Mouse (Mus musculus) cerebellum, postnatal 10 days (tissue): ENCODE data around the gene Dnah6.

Source experiments
- DNase-seq, 2 experiments: peaks; one replicate each; pipeline ENCODE4 v3.0.0; 2021; ENCODE audit warnings: mixed read lengths in 2 of 2

The Dnah6 gene

DNA sequence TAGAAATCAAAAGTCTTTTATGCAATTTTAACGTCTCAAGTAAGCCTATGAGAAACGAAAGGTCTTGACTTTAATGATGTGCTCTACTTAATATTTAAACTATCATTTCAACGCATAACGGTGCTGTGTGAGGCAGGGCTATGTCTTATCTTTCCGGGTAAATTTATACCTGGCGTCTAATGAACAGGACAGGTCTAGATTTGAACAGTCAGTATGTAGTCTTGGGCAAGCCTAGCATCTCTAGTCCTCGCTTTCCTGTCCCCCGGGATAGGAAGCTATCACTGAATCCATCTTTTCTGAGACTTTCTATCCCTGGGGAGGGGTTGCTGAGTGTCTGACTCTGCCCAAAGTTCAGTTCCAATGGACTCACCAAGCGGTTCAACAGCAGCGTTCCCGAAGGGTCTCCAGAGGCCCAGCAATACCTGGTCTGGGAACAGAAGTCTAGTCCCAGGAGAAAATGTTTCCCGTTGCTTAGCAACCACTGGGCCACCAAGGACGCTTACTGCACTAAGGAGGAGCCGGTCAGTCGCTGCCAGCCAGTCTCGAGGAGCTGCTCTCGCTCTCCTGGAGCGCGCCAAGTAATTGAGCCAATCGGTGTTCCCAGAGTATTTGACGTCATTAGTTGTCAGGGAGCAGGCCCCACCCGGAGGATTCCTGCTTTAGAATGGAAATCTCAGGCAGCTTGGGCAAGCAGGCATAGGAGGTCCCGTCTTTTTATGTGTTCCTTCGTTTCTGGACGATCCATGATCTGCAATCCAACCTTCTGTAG, at the start of gene Dnah6:
Gene Dnah6, minus strand, starts transcription at position 463 of the 769 bp plus-strand sequence.
- DNase-seq: peak; percentile 94 to 95

DNA sequence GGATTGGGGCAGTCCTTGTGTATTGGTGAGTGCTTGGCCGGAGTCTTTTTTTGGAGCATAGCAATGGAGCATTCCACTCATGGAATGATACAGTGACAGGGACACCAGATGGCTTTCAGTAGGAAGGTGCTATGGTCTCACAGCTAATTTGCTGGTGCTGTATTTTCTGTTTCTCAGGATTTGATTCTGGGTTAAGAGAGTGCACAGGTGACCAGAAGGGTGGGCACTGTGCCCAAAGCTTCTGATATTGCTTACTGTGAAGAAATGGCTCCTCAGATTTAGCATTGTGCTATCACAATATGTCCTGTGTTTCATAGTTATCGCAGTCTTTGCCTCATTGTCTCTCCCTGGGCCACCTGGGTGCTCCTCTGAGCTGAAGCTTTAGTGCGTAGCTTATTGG, 47.9 kb upstream of the Dnah6 start:
- peak; percentile 52 to 54 for DNase-seq

DNA sequence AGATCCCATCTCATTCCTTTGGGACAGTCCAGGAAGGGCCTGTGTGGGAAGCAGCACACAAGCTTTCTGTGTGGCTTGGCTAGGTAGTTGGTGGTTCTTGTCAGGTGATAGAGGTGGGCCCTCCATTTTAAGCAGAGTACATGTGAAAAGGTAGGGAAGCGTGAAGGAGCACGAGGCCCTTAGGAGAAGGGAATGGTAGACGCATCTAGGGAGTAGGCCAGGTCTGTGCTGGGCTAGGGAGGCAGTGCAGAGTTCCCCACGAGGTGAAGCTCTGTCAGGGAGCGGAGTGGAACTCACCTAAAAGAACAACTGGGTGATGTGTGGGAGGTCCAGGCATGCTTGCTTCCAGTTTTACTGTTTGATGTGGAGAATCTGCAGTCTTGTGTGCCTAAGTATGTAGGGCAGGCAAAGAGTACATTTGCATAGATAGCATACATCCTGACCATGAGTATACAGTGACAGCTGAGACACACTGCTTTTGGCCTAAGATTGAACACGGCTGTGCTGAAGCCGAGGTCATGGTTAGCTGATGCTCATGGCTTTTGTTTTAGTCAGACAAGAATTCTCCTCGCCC, 46.4 kb upstream of the Dnah6 start:
- no peak for DNase-seq

- no peak for DNase-seq
These were observed 43.4 kb upstream of the Dnah6 start for GRCm38 (mm10) chr6:73264801-73265200.

- DNase-seq: no peak
These were observed 38.7 kb upstream of the Dnah6 start for GRCm38 (mm10) chr6:73260110-73260509.

DNA sequence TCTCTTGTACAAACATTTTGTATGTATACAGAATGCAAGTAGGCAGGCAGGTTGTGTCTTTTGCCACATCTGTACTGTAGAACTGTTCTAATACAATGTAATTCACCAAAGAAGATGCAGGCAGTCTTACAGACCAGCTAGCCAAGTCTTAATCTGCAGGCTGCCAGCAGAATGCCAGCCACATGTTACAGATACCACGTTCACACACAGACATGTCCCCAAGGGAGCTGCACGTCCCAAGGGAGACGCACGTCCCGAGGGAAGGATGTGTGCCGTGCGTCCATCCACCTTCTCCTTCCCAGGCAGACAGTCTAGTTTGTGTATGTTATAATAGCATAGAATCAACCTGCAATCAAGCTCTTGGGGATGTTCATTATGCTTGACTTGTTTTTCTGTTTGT, 35.6 kb upstream of the Dnah6 start:
- no peak for DNase-seq

DNA sequence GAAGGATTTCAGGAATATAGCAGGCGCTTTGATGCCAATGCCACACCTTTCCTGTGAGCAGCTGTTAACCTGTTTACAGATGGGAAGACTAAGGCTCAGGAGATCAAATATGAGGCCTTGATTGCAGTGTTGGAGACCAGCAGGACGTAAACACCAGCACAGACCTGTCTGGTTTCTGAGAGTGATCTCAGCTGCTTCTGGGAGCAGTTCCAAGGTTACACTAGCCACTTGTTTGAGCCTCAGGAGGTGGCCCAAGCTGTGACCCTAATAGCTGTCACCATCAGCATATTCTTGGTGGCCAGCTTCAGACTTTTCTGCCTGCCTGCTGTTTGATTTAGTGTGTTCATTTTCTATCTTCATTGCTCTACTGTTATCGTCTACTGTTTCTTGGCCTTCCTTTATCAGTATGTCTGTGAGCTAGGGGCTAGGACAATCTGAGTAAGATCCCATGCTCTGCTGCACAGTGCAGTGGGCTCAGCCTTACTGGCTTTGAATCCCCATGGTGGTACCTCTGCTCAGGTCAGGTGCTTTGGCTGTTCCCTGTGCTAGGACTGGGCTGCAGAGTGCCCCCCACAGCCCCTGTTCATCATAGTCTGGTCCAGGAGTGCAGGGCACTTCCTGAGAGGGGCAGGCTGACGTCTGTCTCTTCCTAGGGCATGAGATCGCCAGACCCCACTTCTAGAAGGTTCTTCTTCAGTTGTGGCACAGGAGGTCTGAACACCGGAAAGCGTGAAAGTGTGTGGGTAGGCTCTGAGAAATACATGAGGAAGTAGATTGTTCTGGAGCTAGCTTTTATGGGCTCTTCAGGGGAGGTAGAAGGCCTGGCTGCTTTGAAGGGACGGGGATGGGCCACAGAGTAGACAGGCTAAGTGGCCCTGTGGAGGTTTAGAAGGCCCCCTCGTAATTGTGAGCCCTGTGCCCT, 33.1 kb upstream of the Dnah6 start:
- no peak for DNase-seq

DNA sequence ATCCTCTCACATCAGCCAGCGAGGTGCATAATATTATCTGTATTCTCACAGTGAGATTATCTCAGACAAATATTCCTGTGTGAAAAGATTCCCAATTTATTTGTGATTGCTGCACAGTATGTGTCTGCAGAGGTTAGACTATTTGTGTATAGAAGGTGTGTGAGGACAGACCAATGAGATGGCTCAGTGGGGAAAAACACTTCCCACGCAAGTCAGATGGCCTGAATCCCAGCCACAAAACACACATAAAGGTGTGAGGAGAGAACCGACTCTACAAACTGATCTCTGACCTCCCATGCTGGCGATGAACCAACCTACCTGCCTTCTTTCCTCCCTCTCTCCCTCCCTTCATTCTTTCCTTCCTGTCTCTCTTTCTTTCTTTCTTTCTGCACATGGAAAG, 32.1 kb upstream of the Dnah6 start:
- no peak for DNase-seq

- DNase-seq: no peak
These were observed 31.6 kb upstream of the Dnah6 start for GRCm38 (mm10) chr6:73253006-73253405.

DNA sequence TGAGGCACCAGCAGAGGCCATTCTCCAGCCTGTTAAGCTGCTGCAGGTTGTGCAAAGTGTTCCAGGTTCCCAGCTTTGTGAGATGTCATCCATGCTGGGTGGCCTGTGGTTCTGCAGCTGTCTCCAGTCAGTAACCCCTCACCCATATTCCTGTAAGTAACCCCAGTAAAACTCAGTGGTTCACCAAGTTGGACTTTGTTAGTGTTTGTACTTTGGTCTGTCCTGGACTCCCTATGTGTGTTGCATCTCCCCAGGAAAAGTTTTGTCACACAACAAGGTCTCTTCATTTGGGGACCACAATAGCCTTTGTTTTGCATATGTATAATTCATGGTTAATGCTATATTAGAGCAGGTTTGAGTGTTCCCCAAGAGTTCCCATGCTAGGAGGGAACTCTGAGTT, 30.9 kb upstream of the Dnah6 start:
- DNase-seq: no peak

DNA sequence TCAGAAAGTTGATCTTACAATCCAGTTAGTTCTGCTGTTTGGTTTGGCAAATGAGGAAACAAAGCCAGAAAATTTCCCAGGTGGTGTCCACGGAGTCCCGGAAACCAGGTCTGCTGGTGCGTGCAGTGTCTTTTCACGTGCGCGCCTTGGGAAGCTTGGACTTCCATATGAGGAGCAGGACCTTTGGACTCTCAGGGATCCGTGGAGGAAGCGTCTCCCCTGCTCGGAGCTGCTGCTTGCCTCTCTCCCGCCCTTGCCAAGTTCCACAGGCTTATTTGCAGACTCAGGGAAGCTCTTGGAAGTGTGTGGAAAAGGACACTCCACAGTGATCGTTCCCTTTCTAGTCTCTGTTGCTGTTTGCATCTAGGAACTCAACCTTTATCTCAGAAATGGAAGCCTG, 29.9 kb upstream of the Dnah6 start:
- DNase-seq: no peak

DNA sequence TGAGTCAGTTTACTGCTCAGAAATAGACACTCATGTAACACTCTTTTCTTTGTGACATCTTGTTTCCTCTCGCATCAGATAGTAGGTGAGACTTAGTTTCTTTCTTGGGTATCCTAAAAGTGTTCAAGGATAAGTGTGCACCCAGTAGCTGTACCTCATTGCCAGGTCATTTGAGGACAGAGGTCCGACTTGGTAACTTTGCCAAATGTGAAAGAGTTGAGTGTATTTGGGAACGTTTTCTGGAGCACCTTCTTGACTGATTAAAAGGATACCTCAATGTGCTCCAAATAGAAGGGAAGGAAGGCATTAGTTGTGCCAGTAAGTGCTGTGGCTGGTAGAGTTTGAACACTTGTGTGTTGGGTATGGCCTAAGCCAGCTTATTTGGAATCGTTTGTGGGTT, 28.4 kb upstream of the Dnah6 start:
- DNase-seq: no peak

- DNase-seq: peak; percentile 51 to 58
These were observed 27.6 kb upstream of the Dnah6 start for GRCm38 (mm10) chr6:73249049-73249422.

DNA sequence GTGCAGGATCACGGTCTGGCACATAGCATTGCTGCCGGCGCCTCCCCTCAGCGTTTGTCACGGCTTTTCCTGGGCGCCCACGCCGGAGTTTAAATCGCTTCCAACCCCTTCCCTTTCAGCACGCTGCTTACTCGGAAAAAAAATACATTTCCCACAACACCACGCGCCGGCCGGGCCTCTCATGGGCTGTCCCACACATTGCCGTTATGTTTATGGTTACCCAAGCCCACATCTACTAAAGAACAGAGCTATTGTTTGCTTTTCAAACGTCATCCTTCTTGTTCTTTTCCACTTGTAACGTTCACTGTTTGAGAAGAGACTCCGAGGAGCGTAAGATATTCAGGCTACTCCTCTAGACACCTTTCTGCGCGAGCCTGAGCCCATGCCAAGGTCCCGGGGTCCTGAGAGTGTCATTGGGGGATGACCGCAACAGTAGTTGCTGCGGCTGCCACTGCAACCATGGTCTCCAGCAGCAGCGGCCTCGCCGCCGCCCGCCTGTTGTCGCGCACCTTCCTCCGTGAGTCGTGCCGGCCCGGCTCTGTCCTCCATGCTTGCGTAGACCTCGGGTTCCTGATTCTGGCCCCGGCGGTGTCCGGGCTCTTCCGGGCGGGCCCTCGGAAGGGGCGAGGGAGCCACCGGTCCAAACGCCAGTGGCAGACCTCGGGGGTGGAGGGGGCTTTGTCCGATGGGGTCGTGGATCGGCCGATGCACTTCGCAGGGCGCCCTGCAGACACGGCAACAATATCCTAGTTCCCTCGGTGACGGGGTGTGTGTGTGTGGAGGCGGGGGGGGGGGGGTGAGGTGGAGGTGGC, 27.0 kb upstream of the Dnah6 start, which contains the start of gene Suclg1:
Gene Suclg1, plus strand, starts transcription at position 146 of the 812 bp plus-strand sequence.
- DNase-seq: peak; percentile 96

DNA sequence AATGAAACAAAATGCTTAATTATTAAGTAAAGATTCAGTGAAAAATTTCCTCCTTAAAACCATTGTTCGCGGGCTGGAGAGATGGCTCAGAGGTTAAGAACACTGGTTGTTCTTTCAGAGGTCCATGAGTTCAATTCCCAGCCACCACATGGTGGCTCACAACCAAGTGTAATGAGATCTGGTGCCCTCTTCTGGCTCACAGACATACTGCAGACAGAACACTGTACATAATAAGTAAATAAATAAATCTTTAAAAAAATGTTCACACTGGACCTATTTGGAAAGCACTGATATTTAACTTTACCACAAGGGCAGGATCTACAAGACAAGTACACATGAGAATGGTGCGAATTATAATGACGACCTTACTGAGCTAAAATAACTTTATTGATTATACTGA, 26.0 kb upstream of the Dnah6 start:
- DNase-seq: peak; percentile 56 to 67

DNA sequence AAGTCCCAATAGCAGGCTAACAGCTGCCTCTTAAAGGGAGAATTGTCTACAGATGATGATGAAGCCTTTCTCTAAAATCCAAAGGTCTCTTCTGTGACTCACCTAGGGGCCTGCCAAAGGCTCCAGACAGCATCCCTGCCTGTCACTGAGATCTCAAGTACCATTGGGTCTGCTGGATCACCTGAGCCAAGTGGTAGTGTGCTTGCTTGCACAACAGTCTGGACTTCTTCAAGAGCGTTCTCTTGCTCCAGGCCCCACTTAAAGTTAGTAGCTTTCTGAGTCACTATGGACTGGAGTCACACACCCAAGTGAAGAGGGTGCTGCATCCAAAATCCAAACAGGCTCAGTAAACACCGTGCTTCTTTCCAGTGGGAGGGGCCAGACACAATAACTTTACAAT, 25.4 kb upstream of the Dnah6 start:
- no peak for DNase-seq

DNA sequence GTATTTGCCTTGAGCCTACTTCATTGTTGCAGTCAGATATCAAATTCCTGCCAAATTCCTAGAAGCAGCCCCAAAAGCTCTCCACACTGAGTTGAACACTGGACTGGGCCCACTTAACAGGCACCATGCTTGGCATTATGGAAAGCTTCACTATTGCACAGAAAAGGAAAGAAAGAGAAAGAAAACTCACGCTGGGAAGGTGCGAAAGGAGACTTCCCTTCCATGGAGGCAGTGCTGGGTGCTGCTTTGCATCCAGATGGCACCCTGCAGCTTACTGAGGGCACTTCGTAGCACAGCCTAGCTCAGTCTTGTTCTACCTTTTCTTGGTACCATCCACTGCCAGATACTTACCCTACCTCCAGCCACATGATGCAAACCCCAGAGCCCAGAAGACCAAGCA, 14.2 kb upstream of the Dnah6 start:
- DNase-seq: no peak

- no peak for DNase-seq
These were observed 12.9 kb upstream of the Dnah6 start for GRCm38 (mm10) chr6:73234302-73234900.

- DNase-seq: peak; percentile 28 to 34
These were observed 11.8 kb upstream of the Dnah6 start for GRCm38 (mm10) chr6:73233202-73233726.

- peak in 1 of 2 experiments; percentile 29 for DNase-seq
These were observed 10.7 kb upstream of the Dnah6 start for GRCm38 (mm10) chr6:73232152-73232584.

- DNase-seq: no peak
These were observed 7.4 kb upstream of the Dnah6 start for GRCm38 (mm10) chr6:73228881-73229280.

DNA sequence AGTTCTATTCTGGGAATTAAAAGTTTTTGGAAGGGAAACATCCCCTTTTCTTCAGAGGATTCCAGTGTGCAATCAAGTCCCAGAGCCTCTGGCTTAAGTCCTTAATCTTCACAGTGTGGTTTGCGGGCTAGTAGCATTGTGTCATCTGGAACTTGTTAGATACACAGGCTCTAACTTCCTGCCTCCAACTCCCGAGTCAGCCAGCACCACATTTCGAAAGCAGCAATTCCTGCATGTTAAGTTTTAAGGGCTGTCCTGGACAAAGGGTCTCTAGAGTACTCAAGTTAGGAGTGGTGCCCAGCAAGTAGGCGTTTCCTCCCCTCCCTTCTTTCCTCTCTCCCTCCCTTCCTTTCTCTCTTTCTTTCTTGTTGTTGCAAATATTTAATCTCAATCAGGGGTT, 7.0 kb upstream of the Dnah6 start:
- DNase-seq: no peak
